Mouse (Mus musculus) liver, embryonic 14.5 days (tissue): ENCODE measurements around the gene Depdc5. TPM values are rescaled to one million over a fixed set of nuclear protein-coding genes. Genes with fewer than 3 reads are reported as not detected.

Experiments
- ATAC-seq: fragments of 200-750 bp; cut with Nextera tagmentation; 2 replicates; pipeline ENCODE4 v1.8.0; 2017; ENCODE audit warnings: moderate number of reproducible peaks, mild to moderate bottlenecking, moderate library complexity; ENCODE audit not compliant: insufficient read depth
- DNase-seq, 3 experiments: peaks; one replicate each; pipeline ENCODE4 v3.0.0-alpha.2; 2012 to 2013; ENCODE audit warnings: low read depth in 3 of 3, low spot score in 3 of 3
- H3K27ac ChIP-seq: fragments of 300-500 bp; sonication (generic); 2 replicates; pipeline ENCODE4 v1.5.1; 2014; ENCODE audit warnings: moderate library complexity, mild to moderate bottlenecking, control low read depth, inconsistent platforms
- H3K27me3 ChIP-seq: fragments of 300-500 bp; sonication (generic); 2 replicates; pipeline ENCODE4 v1.6.1; 2014; ENCODE audit warnings: mild to moderate bottlenecking, low read length, moderate library complexity; ENCODE audit not compliant: control insufficient read depth, insufficient read depth
- H3K36me3 ChIP-seq: fragments of 300-500 bp; sonication (generic); replicated peaks from 2 replicates; pipeline ENCODE4 v1.6.1; 2014; ENCODE audit warnings: low read depth; ENCODE audit not compliant: control insufficient read depth, insufficient read depth
- H3K4me1 ChIP-seq, 2 experiments: fragments of 200-500 bp in 1 of 2; fragments of 300-500 bp in 1 of 2; sonication (generic) in 1 of 2; replicated peaks; 2 replicates each; pipeline ENCODE4 v1.6.1; 2012 to 2014; ENCODE audit warnings: antibody characterized with exemption in 1 of 2, inconsistent platforms in 1 of 2, low read length in 1 of 2; ENCODE audit not compliant: control insufficient read depth in 2 of 2, insufficient read depth in 2 of 2
- H3K4me2 ChIP-seq: fragments of 300-500 bp; sonication (generic); 2 replicates; pipeline ENCODE4 v1.6.1; 2014; ENCODE audit warnings: low read depth, mild to moderate bottlenecking, control low read depth, moderate library complexity
- H3K4me3 ChIP-seq, 2 experiments: fragments of 200-500 bp in 1 of 2; fragments of 300-500 bp in 1 of 2; sonication (generic) in 1 of 2; 2 replicates each; pipeline ENCODE4 v1.5.1; 2012 to 2014; ENCODE audit warnings: low read depth in 2 of 2, low read length in 2 of 2, mild to moderate bottlenecking in 2 of 2, control low read depth in 1 of 2, inconsistent platforms in 1 of 2, moderate library complexity in 1 of 2; ENCODE audit not compliant: insufficient read depth in 1 of 2
- H3K9ac ChIP-seq: fragments of 300-500 bp; sonication (generic); replicated peaks from 2 replicates; pipeline ENCODE4 v1.6.1; 2014; ENCODE audit warnings: mild to moderate bottlenecking, control low read depth, moderate library complexity
- H3K9me3 ChIP-seq: fragments of 300-500 bp; sonication (generic); 2 replicates; pipeline ENCODE4 v1.6.1; 2016; ENCODE audit warnings: low read length, mixed read lengths; ENCODE audit not compliant: control insufficient read depth
- CTCF ChIP-seq: IDR thresholded peaks from 2 replicates; pipeline ENCODE4 v1.5.1; 2016; ENCODE audit warnings: antibody characterized with exemption, low read depth, control low read depth
- EP300 ChIP-seq: IDR thresholded peaks from 2 replicates; pipeline ENCODE4 v1.6.1; 2016; ENCODE audit warnings: antibody characterized with exemption, low read depth
- WGBS: fragments of 180-500 bp; shearing (Covaris S2); extraction: QIAGEN DNeasy Blood & Tissue Kit; methylation state at CpG from one replicate; pipeline ENCODE4 v1.1.7; 2014; ENCODE audit not compliant: insufficient replicate concordance; 5-methylcytosine and 5-hydroxymethylcytosine counted together
- polyA plus RNA-seq, 2 experiments: library from polyadenylated mRNA; depleted of rRNA in 1 of 2; stranded (reverse) in 1 of 2; unstranded in 1 of 2; fragments of >200 nt; fragmentation: Nextera tagmentation in 1 of 2; extraction: Ambion mirVana in 1 of 2; gene quantifications; 2 replicates each; pipeline versions ENCODE4 v1.2.1 to v1.2.3; 2012 to 2014

Gene Depdc5
- polyA plus RNA-seq, 2 experiments, result 7.3 to 7.5 TPM

- H3K27me3 ChIP-seq, result no peaks in the 10 kb centered on the region
- peaks cover 0 to 7% of the 10 kb centered on the region in 2 experiments; a peak in 2 of 4 replicates for H3K4me1 ChIP-seq
- ATAC-seq (no peak; the same call in 1 of the 2 replicates), DNase-seq (no peak)
- WGBS, result 59% methylated on average over 4 of the region's 4 CpGs
- no peak overlapping the region for H3K4me3 ChIP-seq
- H3K9ac ChIP-seq, result no peak overlapping the region
- no peak overlapping the region for H3K27ac ChIP-seq
- H3K9me3 ChIP-seq, result no peaks in the 10 kb centered on the region
- TF ChIP-seq CTCF (no peak), EP300 (no peak)
- no peaks in the 10 kb centered on the region for H3K36me3 ChIP-seq
- H3K4me2 ChIP-seq, result no peak overlapping the region
Observed at GRCm38 (mm10) chr5:33007371-33007770, 143.9 kb downstream of the Depdc5 start.

GRCm38 (mm10) chr5:33009301-33009700 is 145.8 kb downstream of the Depdc5 start:
- no peaks in the 10 kb centered on the region for H3K27me3 ChIP-seq
- TF ChIP-seq CTCF, result no peak
- no peak for TF ChIP-seq EP300
- no peak overlapping the region for H3K4me3 ChIP-seq
- H3K9me3 ChIP-seq, result no peaks in the 10 kb centered on the region
- WGBS, result 43% methylated on average over 2 of the region's 2 CpGs
- no peak for DNase-seq
- peaks cover 0 to 4% of the 10 kb centered on the region in 2 experiments; a peak in 2 of 4 replicates for H3K4me1 ChIP-seq
- ATAC-seq, result no peak
- no peak overlapping the region for H3K27ac ChIP-seq
- H3K4me2 ChIP-seq, result no peak overlapping the region
- H3K9ac ChIP-seq, result no peak overlapping the region
- no peaks in the 10 kb centered on the region for H3K36me3 ChIP-seq

GRCm38 (mm10) chr5:33009818-33010812 is 146.6 kb downstream of the Depdc5 start:
- Histone ChIP-seq H3K4me1 (peaks cover 0 to 4% of the 10 kb centered on the region in 2 experiments; a peak in 2 of 4 replicates), H3K4me2 (no peak overlapping the region), H3K9me3 (no peaks in the 10 kb centered on the region), H3K36me3 (no peaks in the 10 kb centered on the region), H3K9ac (no peak overlapping the region), H3K27me3 (no peaks in the 10 kb centered on the region), H3K4me3 (no peak overlapping the region), H3K27ac (no peak overlapping the region)
- DNase-seq (no peak), ATAC-seq (0 out of 2 replicates have a peak, but pooled peaks have one; percentile 28)
- no peak for TF ChIP-seq EP300
- WGBS, result 50% methylated on average over 14 of the region's 14 CpGs

GRCm38 (mm10) chr5:33011132-33012106 is 147.9 kb downstream of the Depdc5 start:
- no peak for TF ChIP-seq CTCF
- no peak for TF ChIP-seq EP300
- H3K9ac ChIP-seq, result no peak overlapping the region
- H3K9me3 ChIP-seq, result no peaks in the 10 kb centered on the region
- H3K4me2 ChIP-seq, result no peak overlapping the region
- H3K36me3 ChIP-seq, result no peaks in the 10 kb centered on the region
- ATAC-seq, result no peak
- no peak overlapping the region for H3K4me3 ChIP-seq
- H3K27me3 ChIP-seq, result no peaks in the 10 kb centered on the region
- no peak overlapping the region for H3K27ac ChIP-seq
- DNase-seq, result no peak
- peaks cover 0 to 6% of the 10 kb centered on the region in 2 experiments; a peak in 2 of 4 replicates for H3K4me1 ChIP-seq
- 56% methylated on average over 15 of the region's 15 CpGs for WGBS
